Comparison of ENCODE assay signal across 8 mouse cellular contexts in the genomic region with DNA sequence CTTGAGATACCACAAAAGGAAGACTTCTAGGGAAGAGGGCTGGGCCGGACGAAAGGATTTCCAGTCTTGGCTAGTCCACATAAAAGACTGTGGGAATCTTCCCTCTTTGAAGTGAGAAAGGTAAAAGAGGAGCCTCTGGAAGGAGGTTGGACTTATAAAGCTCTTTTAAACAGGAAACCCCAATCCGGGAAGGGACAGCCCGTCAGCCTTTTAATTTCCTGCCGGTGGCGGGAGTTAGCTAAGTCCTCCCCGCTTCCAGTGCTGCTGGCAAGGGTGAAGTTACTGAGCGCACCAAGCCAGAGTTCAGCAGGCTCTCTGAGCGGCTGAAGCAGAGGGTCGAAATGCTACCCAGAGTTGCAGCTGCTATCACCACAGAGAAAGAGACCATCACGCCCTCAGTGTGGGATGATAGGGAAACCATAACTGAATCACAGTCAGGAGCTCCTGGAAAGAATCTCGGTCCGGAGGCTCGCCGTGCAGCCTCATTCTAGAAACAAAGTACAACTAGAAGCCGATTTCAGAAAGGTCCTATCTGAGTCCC.
A peak's percentile ranks its signal among the peaks of the same experiment; 100 is the strongest.
DNase-seq lines count a peak whose midpoint lies in the region; ATAC-seq lines count a peak whose summit lies in the region.

No protein-coding gene starts in this region.

- 1% methylated on average over 16 of the region's 16 CpGs for WGBS in forebrain, embryonic 11.5 days
- under 1% methylated on average over 16 of the region's 16 CpGs for WGBS in midbrain, embryonic 11.5 days

- no peaks in the 10 kb centered on the region for H3K36me3 ChIP-seq in forebrain, embryonic 11.5 days (ENCODE audit: control insufficient read depth, insufficient read depth, low read length)
- no peaks in the 10 kb centered on the region for H3K36me3 ChIP-seq in midbrain, embryonic 11.5 days (ENCODE audit: control insufficient read depth, insufficient read depth, low read length)

- H3K9me3 ChIP-seq in forebrain, embryonic 11.5 days (ENCODE audit: control insufficient read depth, low read length) = no peaks in the 10 kb centered on the region
- no peaks in the 10 kb centered on the region for H3K9me3 ChIP-seq in midbrain, embryonic 11.5 days (ENCODE audit: control insufficient read depth, low read length)

- H3K9ac ChIP-seq in forebrain, embryonic 11.5 days (ENCODE audit: low read length) = peak overlapping the region; percentile 86
- H3K9ac ChIP-seq in midbrain, embryonic 11.5 days (ENCODE audit: low read length) = peak overlapping the region; percentile 85

- H3K27me3 ChIP-seq in forebrain, embryonic 11.5 days (ENCODE audit: control insufficient read depth, insufficient read depth, low read length) = no peaks in the 10 kb centered on the region; the same call in 1 of the 2 replicates
- H3K27me3 ChIP-seq in midbrain, embryonic 11.5 days (ENCODE audit: control insufficient read depth, insufficient read depth, low read length) = no peaks in the 10 kb centered on the region

- DNase-seq in thymus, postnatal 4 days = peak; percentile 7
- DNase-seq in thymus, postnatal 10 days (ENCODE audit: low spot score in 2 of 2) = no peak
- DNase-seq in forebrain, embryonic 11.5 days (ENCODE audit: low spot score) = peak; percentile 65
- peak; percentile 41 for DNase-seq in heart, postnatal 25 days (ENCODE audit: low spot score)
- peak; percentile 60 to 74 for DNase-seq in kidney, postnatal 4 days
- DNase-seq in midbrain, embryonic 11.5 days (ENCODE audit: low spot score, missing footprints) = peak; percentile 97
- peak; percentile 51 for DNase-seq in yolk sac, embryonic 10.5 days (ENCODE audit: low spot score)
- DNase-seq in thymus, postnatal 0 days (ENCODE audit: low spot score) = no peak

- H3K4me2 ChIP-seq in forebrain, embryonic 11.5 days (ENCODE audit: low read depth, low read length, severe bottlenecking) = peak overlapping the region; percentile 78
- peak overlapping the region; percentile 62 for H3K4me2 ChIP-seq in midbrain, embryonic 11.5 days

- intact Hi-C loops in heart, postnatal 25 days (cut with DNase I) = loop anchor here (5.0 kb wide), 2 partner anchors 46 to 86 kb away; no protein-coding TSS in a partner anchor

- H3K27ac ChIP-seq in forebrain, embryonic 11.5 days (ENCODE audit: low read depth, low read length) = no peak overlapping the region
- peak overlapping the region; percentile 56; the same call in 1 of the 2 replicates for H3K27ac ChIP-seq in midbrain, embryonic 11.5 days (ENCODE audit: low read depth, low read length)

- ATAC-seq in forebrain, embryonic 11.5 days (replicated peaks; ENCODE audit: low FRiP score) = no peak
- ATAC-seq in midbrain, embryonic 11.5 days (ENCODE audit: low FRiP score) = peak; percentile 45

- peak overlapping the region; percentile 65 for H3K4me3 ChIP-seq in forebrain, embryonic 11.5 days (ENCODE audit: low read depth, low read length)
- H3K4me3 ChIP-seq in midbrain, embryonic 11.5 days (ENCODE audit: low read depth, low read length) = peak overlapping the region; percentile 63

- H3K4me1 ChIP-seq in forebrain, embryonic 11.5 days (replicated peaks; ENCODE audit: control insufficient read depth, insufficient read depth, low read length) = peaks cover 9% of the 10 kb centered on the region; the same call in 1 of the 2 replicates
- peaks cover 4% of the 10 kb centered on the region; the same call in 1 of the 2 replicates for H3K4me1 ChIP-seq in midbrain, embryonic 11.5 days (ENCODE audit: control insufficient read depth, insufficient read depth, low read length)

Comparison
In these comparisons a context has a peak if more than half of its experiments do, and no peak if none do; other contexts are left out.
1. DNase-seq: peak in thymus, postnatal 4 days (single experiment), forebrain, embryonic 11.5 days (single experiment), heart, postnatal 25 days (single experiment), kidney, postnatal 4 days (2 of 2), midbrain, embryonic 11.5 days (single experiment) and yolk sac, embryonic 10.5 days (single experiment); none in thymus, postnatal 10 days (0 of 2) and thymus, postnatal 0 days (single experiment).